Mouse (Mus musculus) gastrocnemius, postnatal 10 days (tissue): ENCODE measurements around the gene Tmem14a. TPM values are rescaled to one million over a fixed set of nuclear protein-coding genes. Genes with fewer than 3 reads are reported as not detected.
"Not testable (repeated sequence)": the region's sequence is repeated elsewhere in the genome, so short reads cannot be mapped to it uniquely, and the experiment has no call there.

Source experiments
- DNase-seq: peaks from one replicate; pipeline ENCODE4 v3.0.0; 2021; ENCODE audit warnings: mixed read lengths
- long read RNA-seq, 2 experiments: library from polyadenylated mRNA; stranded (forward); transcript quantifications; one replicate each; pipeline ENCODE4 v2.0.0; 2021
- total RNA-seq, 2 experiments: library from RNA; stranded (reverse); gene quantifications; 2 replicates each; pipeline ENCODE4 v1.2.3; 2021

Gene Tmem14a
- total RNA-seq = 1 to 10 TPM; 2.0 to 2.8 TPM
- long read RNA-seq, experiment 1, partial matches to known transcripts = 1 of 1 reads
- long read RNA-seq, experiment 1, other reads (novel, unspliced or antisense) = 0 of 1 reads
- long read RNA-seq, experiment 2, partial matches to known transcripts = 0 of 2 reads
- long read RNA-seq, experiment 2, other reads (novel, unspliced or antisense) = 0 of 2 reads

DNA sequence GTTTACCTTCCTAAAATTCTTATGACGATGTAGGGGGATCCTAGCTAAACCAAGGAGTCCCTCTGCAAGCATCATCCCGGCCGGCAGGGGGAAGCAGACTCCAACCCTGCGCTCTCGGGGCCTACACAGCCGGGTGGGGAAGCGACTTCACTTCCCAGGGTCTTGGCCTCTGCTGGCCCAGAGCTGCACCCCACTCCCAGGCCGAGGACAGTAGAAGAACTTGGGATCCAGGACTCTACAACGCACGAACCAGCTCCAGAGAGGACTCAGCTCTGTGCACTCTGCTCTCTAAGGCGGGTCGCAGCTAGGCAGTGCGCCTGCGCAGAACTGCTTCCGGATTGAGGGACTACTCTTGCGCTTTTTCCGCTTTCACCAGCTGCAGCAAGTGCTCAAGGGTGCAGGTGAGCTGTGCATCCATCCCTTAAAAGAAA is at the start of gene Tmem14a:
TSS of gene Tmem14a (plus strand) at position 87 of the 431 bp plus-strand sequence.
- peak; percentile 86 for DNase-seq

DNA sequence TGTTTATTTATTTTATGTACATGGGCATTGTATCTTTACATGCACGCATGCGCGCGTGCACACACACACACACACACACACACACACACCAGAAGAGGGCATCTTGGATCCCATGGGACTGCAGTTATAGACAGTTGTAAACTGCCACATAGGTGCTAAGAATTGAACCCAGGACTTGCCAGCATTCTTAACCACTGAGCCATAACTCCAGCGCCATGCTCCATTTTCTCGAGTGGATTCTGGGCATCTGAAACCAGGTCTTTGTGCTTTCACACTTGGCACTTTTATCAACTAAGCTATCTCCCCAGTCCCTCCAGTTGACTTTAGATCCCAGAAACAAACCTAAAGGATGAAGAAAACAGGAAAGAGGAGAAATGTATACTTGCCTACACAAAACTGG is 33.2 kb upstream of the Tmem14a start:
- no peak for DNase-seq

DNA sequence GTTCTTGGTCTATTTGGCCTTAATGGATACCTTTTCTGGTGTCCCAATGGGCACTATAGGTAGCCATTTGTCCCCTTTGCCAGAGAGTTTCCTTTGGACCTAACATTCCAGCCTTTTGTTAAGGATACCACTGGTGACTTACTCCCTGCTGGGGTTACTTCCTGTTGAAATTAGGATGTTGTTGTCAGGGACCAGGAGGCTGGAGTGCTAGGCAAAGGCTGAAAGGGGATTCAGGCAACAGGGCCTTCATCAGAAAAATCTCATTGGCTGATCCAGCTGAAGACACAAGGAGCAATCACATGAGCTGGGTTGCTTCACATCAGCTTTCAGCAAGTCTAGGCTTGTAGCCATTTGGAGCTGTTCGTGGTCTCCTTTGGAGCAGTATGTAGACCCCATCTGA is 12.1 kb upstream of the Tmem14a start:
- no peak for DNase-seq

DNA sequence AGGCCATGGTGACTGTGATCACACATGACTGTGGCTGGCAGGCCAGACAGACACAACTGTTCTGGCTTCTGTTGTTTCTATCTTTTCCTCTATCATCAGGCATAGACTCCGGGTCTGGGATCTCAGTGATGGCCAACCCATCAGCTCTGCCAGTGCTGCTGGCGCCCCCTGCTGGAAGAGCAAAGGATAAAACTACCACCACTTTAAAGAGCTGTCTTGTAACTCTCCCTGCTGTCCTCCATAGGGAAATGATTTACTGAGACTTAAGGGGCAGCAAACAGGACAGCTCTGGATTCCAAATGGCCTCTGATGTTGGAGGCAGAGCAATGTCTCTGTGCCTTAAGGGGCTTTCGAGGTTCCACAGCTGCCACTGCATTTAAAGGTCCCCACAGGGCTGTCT is 4.8 kb upstream of the Tmem14a start:
- not testable (repeated sequence) for DNase-seq

DNA sequence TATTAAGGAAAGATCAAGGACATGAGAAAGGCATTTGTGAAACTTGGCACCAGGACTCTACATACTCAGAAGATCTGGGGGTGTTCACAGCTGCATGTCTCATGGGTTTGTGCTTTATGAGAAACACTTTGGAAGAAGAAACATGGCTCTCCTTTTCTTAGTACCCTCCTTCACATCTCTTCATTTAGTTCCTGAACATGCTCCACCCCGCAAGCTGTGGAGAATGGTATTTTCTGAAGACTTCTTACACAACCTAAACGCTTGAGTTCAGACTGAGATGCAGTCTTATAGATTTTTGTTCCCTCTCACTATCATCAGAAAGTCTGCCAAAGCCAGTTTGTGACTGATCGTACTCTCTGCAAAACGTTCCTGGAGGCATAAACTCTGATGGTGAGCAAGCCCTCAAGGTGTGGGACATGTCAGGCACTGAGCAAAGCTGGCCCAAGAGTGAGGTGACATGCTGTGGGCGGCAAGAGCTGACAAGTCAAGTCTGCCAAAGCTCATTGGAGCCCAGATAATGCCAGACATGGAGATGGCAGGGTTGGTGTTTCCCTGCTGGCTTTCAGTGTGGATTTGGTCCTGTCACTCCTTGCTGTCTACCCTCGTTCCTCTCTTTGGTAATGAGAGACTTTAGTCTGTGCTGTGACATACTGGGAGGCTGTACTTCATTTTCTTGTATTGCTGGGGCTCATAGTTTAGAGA is 4.2 kb upstream of the Tmem14a start:
- DNase-seq = not testable (repeated sequence)

DNA sequence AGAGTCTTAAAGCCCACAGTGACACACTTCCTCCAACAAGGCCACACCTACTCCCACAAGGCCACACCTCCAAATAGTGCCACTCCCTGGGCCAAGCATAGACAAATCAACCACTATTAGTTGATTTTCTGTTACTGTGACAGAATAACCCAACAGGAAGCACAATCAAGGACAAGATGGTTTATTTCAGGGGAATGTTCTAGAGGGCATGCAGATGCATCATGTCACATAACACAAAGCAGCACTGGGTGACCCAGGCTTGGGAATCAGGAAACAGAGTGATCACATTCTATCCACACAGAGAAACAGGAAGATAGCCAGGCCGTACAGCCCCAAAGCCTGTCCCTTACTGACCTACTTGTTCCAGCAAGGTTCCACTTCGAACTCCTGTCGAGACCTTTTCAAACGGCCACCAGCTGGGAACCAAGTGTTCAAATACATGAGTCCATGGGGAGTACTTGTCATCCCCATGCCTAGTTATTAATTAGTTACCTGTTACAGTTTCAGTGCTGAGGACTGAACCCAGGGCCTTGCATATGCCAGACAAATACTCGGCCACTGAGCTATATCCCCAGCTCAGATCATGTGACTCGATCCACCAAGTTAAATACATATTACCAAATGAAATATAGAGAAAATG is 9.5 kb downstream of the Tmem14a start:
- DNase-seq = no peak

DNA sequence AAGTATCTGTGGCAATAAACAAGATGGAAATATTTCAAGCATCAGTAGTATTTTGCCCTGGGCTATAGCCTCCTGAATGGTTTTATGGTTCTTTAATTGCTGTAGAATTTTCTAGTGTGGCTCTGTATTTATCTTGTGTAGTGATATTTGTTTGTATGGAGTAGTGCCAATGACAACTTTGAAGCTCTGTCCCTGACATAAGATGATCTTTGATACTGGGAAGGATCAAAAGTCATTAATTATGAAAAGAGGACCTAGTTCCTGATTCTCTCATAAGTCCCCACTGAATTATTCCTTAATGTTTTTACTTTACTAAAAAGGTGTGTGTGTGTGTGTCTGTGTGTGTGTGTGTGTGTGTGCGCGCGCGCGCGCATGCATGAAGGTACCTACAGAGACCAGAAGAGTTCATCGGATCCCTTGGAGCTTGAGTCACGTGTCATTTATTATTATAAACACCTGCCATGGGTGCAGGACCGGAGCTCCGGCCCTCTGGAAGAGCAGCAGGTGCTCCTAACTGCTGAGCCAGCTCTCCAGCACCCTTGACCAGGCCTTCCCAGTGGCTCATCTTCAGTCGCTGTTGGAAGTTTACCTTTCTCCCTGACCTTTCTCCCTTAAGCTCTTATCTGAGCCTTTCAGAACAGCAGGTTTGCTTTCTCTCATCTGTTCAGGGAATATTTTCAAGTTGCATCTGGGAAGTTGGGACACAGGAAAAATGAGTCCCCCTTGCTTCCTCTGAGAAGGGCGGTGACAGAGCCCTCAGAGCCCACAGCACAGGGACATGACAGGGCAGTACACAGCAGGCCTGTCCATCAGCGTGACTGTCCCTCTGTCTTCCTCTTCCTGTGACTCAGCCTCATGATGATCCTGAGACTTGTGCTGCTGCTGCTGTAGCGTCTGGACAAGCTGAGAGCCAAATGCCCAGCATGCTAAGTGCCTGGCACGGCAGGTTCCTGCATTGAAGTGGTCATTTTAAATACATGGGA is 10.7 kb downstream of the Tmem14a start:
- DNase-seq = not testable (repeated sequence)

DNA sequence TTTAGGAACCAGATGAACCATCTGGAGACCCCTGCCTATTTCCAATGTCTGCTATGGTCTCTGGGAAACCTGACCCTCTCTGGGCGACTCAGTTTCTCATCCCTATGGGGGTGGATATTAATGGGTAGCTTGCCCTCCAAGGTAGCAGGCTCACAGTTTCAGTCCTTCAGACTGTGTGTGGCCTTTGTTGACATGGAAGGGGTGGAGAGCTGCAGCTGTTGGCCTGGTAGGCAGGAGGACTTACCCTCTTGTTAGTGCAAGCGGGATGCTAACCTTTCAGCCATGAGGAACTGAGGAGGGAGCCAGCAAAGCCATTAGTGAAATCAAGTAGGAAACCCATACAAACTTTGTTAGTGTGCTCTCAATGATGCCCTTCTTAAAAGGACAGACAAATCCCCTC is 12.0 kb downstream of the Tmem14a start:
- DNase-seq = no peak

DNA sequence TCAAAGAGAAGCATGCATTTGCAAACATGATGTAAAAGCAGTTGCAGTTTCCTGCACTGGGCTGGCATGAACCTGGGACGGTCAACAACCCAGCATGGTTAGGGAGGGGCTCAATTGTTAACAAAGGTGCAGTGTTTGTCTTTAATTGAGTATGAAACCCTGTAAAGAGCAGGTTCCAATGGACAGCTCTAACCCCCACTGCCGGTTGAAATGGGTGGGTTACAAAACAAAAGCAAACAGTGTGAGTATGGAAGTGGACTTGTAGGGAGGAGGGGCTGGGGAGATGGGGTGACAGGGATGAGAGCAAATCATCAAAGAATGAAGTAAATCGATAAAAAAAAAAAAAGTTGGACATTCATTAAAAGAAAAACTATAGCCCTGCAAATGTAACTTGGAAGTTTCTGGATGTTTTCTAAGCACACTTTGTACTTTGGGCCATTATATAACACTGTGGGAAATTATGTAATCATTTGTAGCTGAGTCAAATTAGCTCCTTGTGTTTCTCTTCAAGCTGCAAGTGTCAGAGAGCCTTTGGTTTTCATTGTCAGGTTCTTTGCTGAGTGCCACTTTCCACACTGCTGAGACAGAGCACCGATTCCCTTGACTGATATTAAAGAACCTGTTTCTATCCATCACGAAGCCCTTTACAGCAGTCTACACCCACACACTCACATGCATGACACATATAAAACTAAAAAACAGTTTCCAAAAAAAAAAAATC is 13.5 kb downstream of the Tmem14a start:
- no peak for DNase-seq

DNA sequence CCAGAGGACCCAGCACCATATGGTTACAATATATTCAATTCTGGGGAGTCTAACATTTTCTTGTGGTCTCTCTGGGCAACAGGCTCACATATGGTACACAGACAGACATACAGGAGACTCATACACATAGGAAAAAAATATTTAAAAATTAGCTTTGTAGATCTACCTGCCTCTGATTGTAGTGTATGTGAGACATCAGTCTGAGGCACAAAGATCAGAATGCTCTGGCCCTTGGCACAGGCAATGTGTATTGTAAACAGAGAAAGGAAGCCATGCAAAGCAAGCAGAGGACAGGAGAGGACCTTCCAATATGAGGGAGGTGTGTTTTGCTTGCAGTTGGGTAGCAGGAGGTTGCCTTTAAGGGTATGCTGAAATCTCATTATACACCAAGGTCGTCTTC is 14.1 kb downstream of the Tmem14a start:
- no peak for DNase-seq

DNA sequence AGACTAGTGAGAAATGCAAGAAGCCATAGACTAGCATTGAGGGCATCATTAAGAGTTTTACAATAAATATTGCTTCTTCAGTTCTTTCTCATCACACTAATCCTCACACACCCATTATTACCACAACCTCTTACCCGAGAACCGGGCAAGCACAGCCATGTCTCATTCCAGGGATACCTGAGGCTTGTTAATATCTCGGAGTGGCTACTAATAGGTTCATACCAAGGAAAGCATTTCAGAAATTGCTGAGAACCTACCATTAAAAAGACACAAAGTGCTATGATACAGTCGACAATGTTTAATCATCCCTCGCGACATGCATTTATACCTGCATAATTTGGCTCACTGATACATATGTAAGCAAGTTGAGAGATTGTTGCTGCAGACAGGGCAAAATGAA is 17.0 kb downstream of the Tmem14a start:
- DNase-seq = no peak

DNA sequence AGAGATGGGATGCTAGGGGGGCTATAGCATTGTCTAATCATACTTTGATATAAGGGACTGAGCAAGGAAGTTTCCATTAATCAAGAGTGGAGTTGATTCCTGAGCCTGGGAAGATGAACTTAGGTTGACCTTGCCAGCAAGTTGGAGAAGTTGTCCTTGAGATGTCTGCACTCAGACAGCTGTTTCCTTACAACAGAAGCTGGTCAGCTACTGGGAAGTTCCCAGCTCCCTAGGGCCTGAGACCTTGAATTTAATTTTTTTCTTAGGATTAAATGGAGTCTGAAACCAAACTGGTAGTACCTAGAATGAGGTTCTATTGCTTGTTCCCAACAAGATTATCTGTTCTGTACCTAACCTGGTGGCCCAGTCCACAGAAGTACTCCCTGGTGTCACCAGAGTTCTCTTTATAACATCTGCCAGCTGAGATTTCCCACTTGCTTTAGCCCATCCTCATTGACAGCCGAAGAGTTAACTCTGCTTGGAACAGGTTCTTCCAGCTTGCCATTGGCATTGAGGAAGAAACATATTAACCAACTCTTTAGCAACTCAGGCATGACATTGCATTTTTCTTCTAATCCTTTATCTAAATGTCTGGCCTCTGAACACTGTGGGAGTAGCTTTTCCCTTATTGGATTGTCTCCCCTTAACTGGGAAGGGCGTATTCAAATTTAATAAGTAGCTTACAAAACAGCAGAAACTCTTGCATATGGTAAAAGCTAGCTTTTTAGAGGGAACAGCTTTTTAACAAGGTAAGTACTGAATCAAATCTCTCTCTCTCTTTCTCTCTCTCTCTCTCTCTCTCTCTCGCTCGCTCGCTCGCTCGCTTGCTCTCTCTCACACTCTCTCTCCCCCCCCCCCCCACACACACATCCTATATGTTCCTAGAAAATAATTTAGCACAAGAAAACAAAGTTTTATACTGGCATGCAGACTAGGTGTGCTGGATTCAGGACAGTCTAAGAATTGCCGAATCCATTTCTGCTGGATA is 21.8 kb downstream of the Tmem14a start, which contains the start of gene Gsta3:
TSS of gene Gsta3 (plus strand) at position 679 of the 988 bp plus-strand sequence.
- DNase-seq = no peak

DNA sequence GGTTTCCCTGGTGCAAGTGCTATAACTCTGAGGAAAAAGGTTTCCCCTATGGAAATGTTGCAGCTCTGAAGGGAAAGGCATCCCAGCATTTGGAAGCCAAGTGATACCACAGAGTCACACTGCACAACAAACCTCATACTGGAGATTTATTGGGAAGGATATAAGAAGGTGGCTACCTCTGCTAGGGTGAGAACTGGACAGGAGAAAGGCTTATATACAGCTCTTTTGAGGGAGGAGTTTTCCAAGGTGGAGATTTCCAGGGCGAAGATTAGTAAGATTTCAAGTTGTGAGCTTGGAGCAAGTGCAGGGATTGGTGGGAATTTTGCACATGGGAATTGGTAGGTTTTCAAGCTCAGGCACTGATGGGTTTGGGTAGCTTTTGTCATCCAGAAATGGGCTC is 22.7 kb downstream of the Tmem14a start:
- no peak for DNase-seq

DNA sequence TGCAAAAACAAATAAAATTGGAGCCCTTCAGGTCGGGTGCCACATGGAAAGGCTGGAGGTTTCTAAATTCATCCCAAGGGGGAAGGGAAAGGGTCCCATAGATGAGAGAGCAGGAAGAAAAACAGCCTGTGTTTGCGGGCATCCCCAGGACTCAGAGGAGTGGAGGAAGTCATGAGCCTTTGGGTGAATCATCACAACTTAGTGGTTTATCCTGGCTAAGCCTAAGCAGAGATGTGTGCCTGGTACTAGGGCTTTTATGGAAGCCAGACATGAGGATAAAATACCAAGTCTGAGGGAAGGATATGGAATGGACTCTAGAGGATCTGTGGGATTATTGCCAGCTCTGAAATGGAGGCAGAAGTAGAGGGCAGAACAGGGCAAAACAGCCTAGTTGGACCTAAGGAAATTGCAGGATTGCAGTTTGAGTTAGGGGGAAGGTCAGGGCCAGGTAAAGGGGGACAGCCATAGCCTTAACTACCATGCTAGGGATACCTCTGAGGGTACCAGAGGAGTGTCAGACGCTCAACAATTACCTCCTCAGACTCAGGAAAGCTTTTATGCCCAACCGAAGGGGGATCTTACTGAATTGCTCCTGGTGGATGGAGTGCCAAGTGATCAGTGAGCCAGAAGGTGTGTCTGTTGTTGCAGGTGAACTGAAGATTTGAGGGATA is 26.1 kb downstream of the Tmem14a start:
- no peak for DNase-seq

DNA sequence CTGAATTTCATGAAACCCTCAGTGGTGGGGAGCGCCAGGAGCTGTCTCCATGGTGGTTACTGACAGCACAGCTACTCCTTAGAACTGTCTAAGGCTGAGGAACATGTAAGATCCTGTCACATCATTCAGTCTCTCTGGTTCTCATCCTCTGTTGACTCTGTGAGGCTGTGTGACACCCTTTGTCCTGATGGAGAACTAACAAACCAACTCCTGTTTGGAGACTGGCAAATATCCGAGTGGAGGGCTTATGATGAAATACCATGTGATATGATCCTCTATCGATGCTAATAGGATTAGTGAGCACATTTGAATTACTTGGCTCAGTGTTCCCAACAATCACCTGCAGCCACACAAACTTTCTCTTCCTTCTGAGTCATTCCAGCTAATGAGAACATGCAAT is 27.8 kb downstream of the Tmem14a start:
- DNase-seq = no peak

DNA sequence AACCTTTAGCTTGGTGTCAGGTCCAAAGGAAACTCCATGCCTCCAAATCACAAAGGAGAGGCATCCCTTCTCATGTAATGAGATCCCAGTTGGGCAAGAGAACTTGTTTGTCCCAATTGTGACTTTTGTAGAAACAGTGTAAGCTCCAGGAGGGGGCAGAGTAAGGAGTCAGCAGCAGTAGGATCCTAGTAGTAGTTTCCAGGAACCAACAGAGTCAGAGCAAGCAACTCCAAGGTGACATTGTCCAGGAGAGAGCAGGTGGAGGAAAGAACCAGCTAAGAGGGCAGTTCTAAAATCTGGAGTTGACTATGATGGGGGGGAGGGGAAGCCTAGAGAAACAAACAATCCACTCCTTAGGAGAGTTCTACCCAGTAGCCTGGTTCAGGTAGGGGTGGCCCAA is 29.5 kb downstream of the Tmem14a start:
- no peak for DNase-seq

DNA sequence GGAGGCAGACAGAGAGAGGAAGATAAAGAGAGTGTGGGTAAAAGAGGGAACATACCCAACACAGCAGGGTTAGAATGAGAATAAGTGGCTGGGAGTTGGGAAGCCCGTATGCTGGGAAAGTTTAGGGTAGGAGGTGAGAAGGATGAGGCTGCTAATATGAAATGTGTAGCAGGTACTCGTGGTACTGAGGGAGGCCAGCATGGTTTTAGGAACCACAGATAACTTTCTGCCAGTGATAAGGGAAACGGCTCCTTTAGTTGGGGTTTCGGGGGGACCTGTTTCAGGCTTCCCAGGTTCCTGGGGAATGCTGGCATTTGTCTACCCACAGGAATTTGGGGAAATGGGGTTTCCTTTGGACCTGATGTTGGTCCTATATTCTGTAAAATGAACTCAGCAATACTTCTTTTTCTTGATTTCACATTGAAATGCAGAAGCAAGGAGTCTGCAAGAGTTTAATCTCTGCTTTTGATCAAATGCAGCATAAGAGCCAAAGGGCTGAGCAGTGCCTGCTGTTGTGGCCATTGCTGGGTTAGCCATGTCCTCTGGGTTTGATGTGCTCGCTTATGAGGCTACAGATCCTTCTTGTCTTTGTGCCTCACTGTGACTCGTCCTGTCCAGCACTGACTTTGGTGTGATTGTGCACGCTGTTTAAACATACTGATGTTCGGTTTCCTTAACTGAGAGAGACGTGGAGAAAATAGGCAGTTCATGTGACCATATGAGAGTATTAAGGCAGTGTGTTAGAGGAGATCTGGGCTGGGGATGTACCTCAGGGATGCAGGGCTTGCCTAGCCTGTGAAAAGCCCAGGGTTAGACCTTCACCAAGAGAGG is 30.4 kb downstream of the Tmem14a start:
- no peak for DNase-seq

DNA sequence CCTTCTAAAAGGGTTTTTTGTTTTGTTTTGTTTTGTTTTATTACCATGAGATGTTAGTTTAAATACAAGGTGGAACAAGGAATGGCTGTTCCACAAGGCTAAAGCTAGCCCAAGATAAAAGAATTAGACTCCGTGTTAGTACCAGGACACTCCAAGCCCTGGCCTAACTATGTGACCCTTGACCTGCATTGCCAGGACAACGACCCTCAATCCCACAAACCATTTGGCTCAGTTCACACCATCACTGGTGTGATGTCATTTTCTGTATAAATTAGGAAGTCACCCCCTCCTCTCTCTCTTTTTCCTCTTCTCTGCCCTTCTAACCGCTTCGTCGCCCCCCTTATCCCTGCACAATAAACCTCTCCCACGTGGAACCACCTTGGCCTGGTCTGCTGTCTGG is 33.3 kb downstream of the Tmem14a start:
- no peak for DNase-seq
